Mouse (Mus musculus) stomach, postnatal 0 days (tissue): ENCODE data around the gene Ffar3. TPM values are rescaled to one million over a fixed set of nuclear protein-coding genes. Genes with fewer than 3 reads are reported as not detected.
"Not testable (repeated sequence)": the region's sequence is repeated elsewhere in the genome, so short reads cannot be mapped to it uniquely, and the experiment has no call there.

Experiments used
- ATAC-seq: fragments of 200-750 bp; cut with Nextera tagmentation; 2 replicates; pipeline ENCODE4 v1.8.0; 2017; ENCODE audit not compliant: low FRiP score, low TSS enrichment
- DNase-seq: peaks from one replicate; pipeline ENCODE4 v3.0.0-alpha.2; 2016; ENCODE audit warnings: low spot score
- H3K27ac ChIP-seq: fragments of 300-500 bp; sonication (generic); replicated peaks from 2 replicates; pipeline ENCODE4 v1.5.1; 2014; ENCODE audit warnings: mild to moderate bottlenecking, control low read depth
- H3K27me3 ChIP-seq: fragments of 300-500 bp; sonication (generic); 2 replicates; pipeline ENCODE4 v1.6.1; 2014; ENCODE audit warnings: low read length; ENCODE audit not compliant: control insufficient read depth, insufficient read depth
- H3K36me3 ChIP-seq: fragments of 300-500 bp; sonication (generic); 2 replicates; pipeline ENCODE4 v1.6.1; 2014; ENCODE audit warnings: low read length, mixed read lengths; ENCODE audit not compliant: control insufficient read depth, insufficient read depth
- H3K4me1 ChIP-seq: fragments of 300-500 bp; sonication (generic); replicated peaks from 2 replicates; pipeline ENCODE4 v1.6.1; 2014; ENCODE audit warnings: antibody characterized with exemption; ENCODE audit not compliant: control insufficient read depth, insufficient read depth
- H3K4me2 ChIP-seq: fragments of 300-500 bp; sonication (generic); replicated peaks from 2 replicates; pipeline ENCODE4 v1.6.1; 2014; ENCODE audit warnings: low read depth, mild to moderate bottlenecking, control low read depth, moderate library complexity
- H3K4me3 ChIP-seq: fragments of 300-500 bp; sonication (generic); 2 replicates; pipeline ENCODE4 v1.5.1; 2014; ENCODE audit warnings: low read depth, low read length, control low read depth
- H3K9ac ChIP-seq: fragments of 300-500 bp; sonication (generic); 2 replicates; pipeline ENCODE4 v1.6.1; 2014; ENCODE audit warnings: mild to moderate bottlenecking, low read length, control low read depth, mixed read lengths
- H3K9me3 ChIP-seq: fragments of 300-500 bp; sonication (generic); 2 replicates; pipeline ENCODE4 v1.6.1; 2016; ENCODE audit warnings: low read length; ENCODE audit not compliant: control insufficient read depth
- CTCF ChIP-seq: IDR thresholded peaks from 2 replicates; pipeline ENCODE4 v1.5.1; 2016; ENCODE audit warnings: antibody characterized with exemption, low read depth, mild to moderate bottlenecking, moderate library complexity
- EP300 ChIP-seq: optimal IDR thresholded peaks from 2 replicates; pipeline ENCODE3; 2016; ENCODE audit warnings: antibody characterized with exemption
- WGBS: fragments of 180-500 bp; shearing (Covaris S2); extraction: QIAGEN DNeasy Blood & Tissue Kit; methylation state at CpG from one replicate; pipeline ENCODE4 v1.1.7; 2014; 5-methylcytosine and 5-hydroxymethylcytosine counted together
- polyA plus RNA-seq: library from polyadenylated mRNA; unstranded; fragments of >200 nt; fragmentation: Nextera tagmentation; extraction: Ambion mirVana; gene quantifications from 2 replicates; pipeline ENCODE4 v1.2.1, GENCODE M21; 2015

Gene Ffar3
- polyA plus RNA-seq, 1 experiment from 2014 or later, result 0.22 TPM

DNA sequence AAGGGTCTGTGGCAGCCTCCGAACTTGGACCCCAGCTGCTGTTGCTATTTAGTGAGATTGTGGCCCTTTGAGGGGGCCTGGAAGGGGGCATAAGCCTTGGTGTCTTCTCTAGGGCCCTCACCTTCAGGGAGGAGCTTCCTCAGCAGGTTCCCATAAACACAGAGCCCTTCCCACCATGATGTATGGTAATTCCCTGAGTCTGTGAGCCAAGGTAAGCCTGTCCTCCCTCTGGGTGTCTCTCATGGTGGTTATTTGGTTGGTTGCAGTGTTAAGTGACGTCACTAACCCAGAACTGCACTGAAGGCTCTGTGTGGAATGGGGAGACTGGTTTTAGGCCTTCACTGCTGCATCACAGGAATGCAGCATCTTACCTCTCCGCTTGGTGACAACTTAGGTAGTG is 26.6 kb downstream of the Ffar3 start:
- no peak overlapping the region for H3K9ac ChIP-seq
- no peaks in the 10 kb centered on the region for H3K9me3 ChIP-seq
- TF ChIP-seq CTCF (no peak), EP300 (no peak)
- WGBS, result 68% methylated on average over 3 of the region's 3 CpGs
- no peak overlapping the region for H3K27ac ChIP-seq
- H3K4me2 ChIP-seq, result no peak overlapping the region
- ATAC-seq (no peak), DNase-seq (no peak)
- H3K36me3 ChIP-seq, result no peaks in the 10 kb centered on the region
- H3K4me3 ChIP-seq, result no peak overlapping the region
- no peaks in the 10 kb centered on the region for H3K27me3 ChIP-seq
- H3K4me1 ChIP-seq, result no peaks in the 10 kb centered on the region

DNA sequence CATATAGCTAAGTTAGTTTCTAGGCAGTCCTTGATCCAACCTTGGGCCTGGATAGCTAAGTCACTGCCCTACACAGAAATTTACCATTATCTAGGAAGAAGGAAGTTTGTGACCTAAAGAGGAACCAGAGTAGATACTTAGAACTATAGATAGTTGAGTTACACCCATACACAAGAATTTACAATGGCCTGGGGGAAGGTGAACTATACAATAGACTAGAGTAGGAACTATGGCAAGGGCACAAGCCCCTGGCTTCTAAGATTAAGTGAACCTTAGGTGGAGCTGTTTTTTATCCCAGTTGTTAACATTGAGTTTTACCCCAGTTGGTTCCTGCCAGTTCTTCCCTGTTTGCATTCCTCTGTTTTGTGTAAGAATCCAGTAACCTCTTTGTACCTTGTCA is 27.1 kb downstream of the Ffar3 start:
- not testable (repeated sequence) for H3K9ac ChIP-seq, H3K4me1 ChIP-seq, DNase-seq, H3K27ac ChIP-seq, ATAC-seq, H3K4me3 ChIP-seq, H3K27me3 ChIP-seq, H3K36me3 ChIP-seq, H3K4me2 ChIP-seq, H3K9me3 ChIP-seq

DNA sequence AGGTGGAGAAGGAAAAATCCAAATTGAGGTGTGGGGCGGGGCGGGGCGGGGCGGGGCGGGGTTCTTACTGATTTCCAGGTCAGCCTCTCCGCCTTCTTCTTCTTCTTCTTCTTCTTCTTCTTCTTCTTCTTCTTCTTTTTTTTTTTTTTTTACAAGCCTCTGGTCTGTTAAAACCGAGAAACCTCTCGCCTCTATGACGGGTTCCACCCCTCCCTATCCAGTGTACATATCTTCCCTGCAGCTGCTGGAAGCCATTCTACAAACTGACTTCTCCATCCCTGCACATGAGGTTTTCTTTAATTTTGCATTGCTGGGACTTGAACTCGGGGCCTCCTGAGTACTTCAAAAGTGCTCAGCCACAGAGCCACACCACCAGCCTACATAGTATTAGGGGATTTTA is 29.3 kb downstream of the Ffar3 start:
- Histone ChIP-seq H3K27me3 (no peaks in the 10 kb centered on the region), H3K4me1 (no peaks in the 10 kb centered on the region), H3K36me3 (no peaks in the 10 kb centered on the region), H3K4me2 (no peak overlapping the region), H3K4me3 (no peak overlapping the region), H3K9ac (no peak overlapping the region), H3K27ac (no peak overlapping the region), H3K9me3 (no peaks in the 10 kb centered on the region)
- 87% methylated on average over 10 of the region's 10 CpGs for WGBS
- ATAC-seq (no peak), DNase-seq (no peak)
- TF ChIP-seq CTCF, result no peak
- TF ChIP-seq EP300, result no peak

DNA sequence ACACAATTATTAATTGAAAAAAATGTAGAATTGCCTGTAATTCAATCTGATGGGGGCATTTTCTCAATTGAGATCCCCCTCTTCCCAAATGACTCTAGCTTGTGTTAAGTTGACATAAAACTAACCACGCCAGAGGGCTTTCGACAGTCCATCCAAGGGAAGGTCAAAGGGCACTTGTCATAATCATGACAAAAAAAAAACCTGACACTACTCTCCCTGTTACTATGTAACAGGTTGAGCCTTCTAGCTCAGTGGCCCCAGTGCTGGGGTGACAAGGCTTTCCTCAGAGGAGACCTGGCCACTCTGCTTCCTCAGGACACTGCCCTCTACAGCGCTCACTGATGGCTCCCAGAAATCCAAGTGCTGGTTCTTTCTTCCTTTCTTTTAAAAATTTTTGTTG is 31.7 kb downstream of the Ffar3 start:
- no peak for ATAC-seq
- TF ChIP-seq EP300 (no peak), CTCF (no peak)
- no peak for DNase-seq
- WGBS, result 87% methylated on average over 3 of the region's 3 CpGs
- H3K9me3 ChIP-seq, result no peaks in the 10 kb centered on the region
- no peak overlapping the region for H3K4me3 ChIP-seq
- H3K36me3 ChIP-seq, result no peaks in the 10 kb centered on the region
- H3K27me3 ChIP-seq, result no peaks in the 10 kb centered on the region
- no peaks in the 10 kb centered on the region for H3K4me1 ChIP-seq
- H3K4me2 ChIP-seq, result no peak overlapping the region
- H3K27ac ChIP-seq, result no peak overlapping the region
- no peak overlapping the region for H3K9ac ChIP-seq

DNA sequence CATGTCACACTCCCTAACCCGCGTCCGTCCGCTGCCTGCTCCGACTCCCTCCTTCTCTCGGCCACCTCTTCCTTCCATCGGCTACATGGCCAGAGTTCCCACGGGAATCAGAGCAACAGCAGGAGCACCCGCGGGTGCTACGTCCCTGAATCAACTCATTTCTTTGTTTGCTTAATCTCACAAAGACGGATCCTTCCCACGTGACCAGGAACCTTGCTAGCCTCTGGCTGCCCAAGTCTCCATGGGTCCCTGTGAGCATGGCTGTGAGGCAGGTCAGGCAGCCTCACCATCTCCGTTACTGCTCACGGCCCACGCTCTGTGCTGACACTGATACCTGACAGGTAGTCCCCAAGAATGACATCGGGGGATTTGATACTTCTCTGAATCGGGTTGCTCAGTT is 32.3 kb downstream of the Ffar3 start, which contains the start of gene Ffar2:
TSS of gene Ffar2 (minus strand) at position 101 of the 400 bp plus-strand sequence.
- 0 out of 2 replicates have a peak, but pooled peaks have one; percentile 27 for ATAC-seq
- no peak within 1 kb of the TSS for H3K27ac ChIP-seq
- TF ChIP-seq CTCF (no peak), EP300 (no peak)

DNA sequence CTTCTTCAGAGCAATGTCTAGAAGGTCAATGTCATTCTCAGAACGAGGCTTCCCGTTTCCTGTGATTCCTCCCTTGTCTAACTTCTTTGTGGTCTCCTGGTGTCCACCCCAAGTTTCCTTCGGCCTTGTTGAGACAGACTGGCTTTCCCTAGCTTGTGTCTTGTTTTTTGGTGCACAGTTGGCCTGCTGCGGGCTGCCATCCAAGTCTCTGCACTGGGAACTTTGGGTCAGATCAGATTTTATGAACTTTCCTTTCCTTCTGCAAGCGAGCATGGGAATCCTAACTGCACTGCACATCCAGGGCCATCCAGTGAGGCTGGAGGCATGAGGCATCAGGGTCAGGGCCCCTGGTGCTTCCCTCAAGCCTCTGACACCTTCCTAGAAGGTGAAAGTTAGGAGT is 34.4 kb downstream of the Ffar3 start:
- Histone ChIP-seq H3K4me1 (no peaks in the 10 kb centered on the region), H3K4me3 (no peak overlapping the region), H3K9me3 (no peaks in the 10 kb centered on the region), H3K27ac (no peak overlapping the region), H3K27me3 (no peaks in the 10 kb centered on the region), H3K9ac (no peak overlapping the region; the same call in 1 of the 2 replicates), H3K36me3 (no peaks in the 10 kb centered on the region), H3K4me2 (no peak overlapping the region)
- TF ChIP-seq CTCF, result no peak
- no peak for TF ChIP-seq EP300
- WGBS, result 61% methylated on average over 5 of the region's 5 CpGs
- ATAC-seq (no peak), DNase-seq (no peak)

More for the DNA sequence above, 32.3 kb downstream of the Ffar3 start, which contains the start of gene Ffar2:
- 83% methylated on average over 18 of the region's 18 CpGs for WGBS
- peak; percentile 46 for DNase-seq
- no peak within 1 kb of the TSS for H3K4me2 ChIP-seq
- no peaks in the 10 kb centered on the region for H3K9me3 ChIP-seq
- no peak within 1 kb of the TSS for H3K9ac ChIP-seq
- no peaks in the 10 kb centered on the region for H3K36me3 ChIP-seq
- H3K4me1 ChIP-seq, result no peaks in the 10 kb centered on the region
- no peak within 1 kb of the TSS for H3K4me3 ChIP-seq
- H3K27me3 ChIP-seq, result no peaks in the 10 kb centered on the region
